Mouse (Mus musculus): Measurements from ENCODE around the gene Spen. TPM values are rescaled to one million over a fixed set of nuclear protein-coding genes. Genes with fewer than 3 reads are reported as not detected.
A peak's percentile ranks its signal among the peaks of the same experiment; 100 is the strongest.

Gene Spen
- polyA plus RNA-seq, 1 experiment: 56.0 TPM

GRCm38 (mm10) chr4:141514179-141514641, 24.2 kb downstream of the Spen start:
- TF ChIP-seq POLR2A (IDR thresholded peaks at IDR 0.05; ENCODE audit: low read depth, low read length) (no peak), CTCF (IDR thresholded peaks at IDR 0.05; ENCODE audit: extremely low read depth, insufficient read length, insufficient replicate concordance, low read depth, low read length) (no peak)
- Histone ChIP-seq H3K4me3 (ENCODE audit: low read depth, low read length) (peak overlapping the region; percentile 21; the same call in 1 of the 2 replicates), H3K36me3 (ENCODE audit: control insufficient read depth, insufficient read depth, low read length) (peaks cover 13% of the 10 kb centered on the region), H3K27me3 (ENCODE audit: control insufficient read depth, insufficient read depth, low read length) (no peaks in the 10 kb centered on the region), H3K27ac (ENCODE audit: insufficient read depth, low read depth, low read length) (peak overlapping the region; percentile 66), H3K4me1 (ENCODE audit: control insufficient read depth, insufficient read depth, insufficient read length, low read length) (peaks cover 16% of the 10 kb centered on the region)
- WGBS: 9% methylated on average over 12 of the region's 12 CpGs

GRCm38 (mm10) chr4:141512145-141512544, 26.3 kb downstream of the Spen start:
- H3K4me3 ChIP-seq (ENCODE audit: low read depth, low read length): no peak overlapping the region
- H3K27me3 ChIP-seq (ENCODE audit: control insufficient read depth, insufficient read depth, low read length): no peaks in the 10 kb centered on the region
- peaks cover 16% of the 10 kb centered on the region for H3K4me1 ChIP-seq (ENCODE audit: control insufficient read depth, insufficient read depth, insufficient read length, low read length)
- peaks cover 12% of the 10 kb centered on the region for H3K36me3 ChIP-seq (ENCODE audit: control insufficient read depth, insufficient read depth, low read length)
- 74% methylated on average over 6 of the region's 6 CpGs for WGBS
- no peak overlapping the region for H3K27ac ChIP-seq (ENCODE audit: insufficient read depth, low read depth, low read length)
- TF ChIP-seq POLR2A (IDR thresholded peaks at IDR 0.05; ENCODE audit: low read depth, low read length) (no peak), CTCF (IDR thresholded peaks at IDR 0.05; ENCODE audit: extremely low read depth, insufficient read length, insufficient replicate concordance, low read depth, low read length) (no peak)

- Histone ChIP-seq H3K27ac (ENCODE audit: insufficient read depth, low read depth, low read length) (no peak overlapping the region), H3K36me3 (ENCODE audit: control insufficient read depth, insufficient read depth, low read length) (0 out of 2 replicates have a peak, but pooled peaks cover 2% of the 10 kb centered on the region), H3K27me3 (ENCODE audit: control insufficient read depth, insufficient read depth, low read length) (no peaks in the 10 kb centered on the region), H3K4me1 (ENCODE audit: control insufficient read depth, insufficient read depth, insufficient read length, low read length) (peaks cover 25% of the 10 kb centered on the region), H3K4me3 (ENCODE audit: low read depth, low read length) (no peak overlapping the region)
- 52% methylated on average over 13 of the region's 13 CpGs for WGBS
- TF ChIP-seq POLR2A (IDR thresholded peaks at IDR 0.05; ENCODE audit: low read depth, low read length): no peak
- TF ChIP-seq CTCF (IDR thresholded peaks at IDR 0.05; ENCODE audit: extremely low read depth, insufficient read length, insufficient replicate concordance, low read depth, low read length): no peak
Measured at GRCm38 (mm10) chr4:141510457-141510856, 27.9 kb downstream of the Spen start.

GRCm38 (mm10) chr4:141506893-141507292, 31.5 kb downstream of the Spen start:
- Histone ChIP-seq H3K36me3 (ENCODE audit: control insufficient read depth, insufficient read depth, low read length) (peaks cover 3% of the 10 kb centered on the region; the same call in 1 of the 2 replicates), H3K27ac (ENCODE audit: insufficient read depth, low read depth, low read length) (peak overlapping the region; percentile 94)
- TF ChIP-seq POLR2A (IDR thresholded peaks at IDR 0.05; ENCODE audit: low read depth, low read length) (no peak), CTCF (IDR thresholded peaks at IDR 0.05; ENCODE audit: extremely low read depth, insufficient read length, insufficient replicate concordance, low read depth, low read length) (peak; percentile 32; the same call in 1 of the 2 replicates)

GRCm38 (mm10) chr4:141506352-141506751, 32.0 kb downstream of the Spen start:
- TF ChIP-seq CTCF (IDR thresholded peaks at IDR 0.05; ENCODE audit: extremely low read depth, insufficient read length, insufficient replicate concordance, low read depth, low read length): no peak
- peak; percentile 51; the same call in 1 of the 2 replicates for TF ChIP-seq POLR2A (IDR thresholded peaks at IDR 0.05; ENCODE audit: low read depth, low read length)
- 3% methylated on average over 10 of the region's 10 CpGs for WGBS
- no peaks in the 10 kb centered on the region for H3K27me3 ChIP-seq (ENCODE audit: control insufficient read depth, insufficient read depth, low read length)

More at GRCm38 (mm10) chr4:141506893-141507292, 31.5 kb downstream of the Spen start:
- Histone ChIP-seq H3K27me3 (ENCODE audit: control insufficient read depth, insufficient read depth, low read length) (no peaks in the 10 kb centered on the region), H3K4me1 (ENCODE audit: control insufficient read depth, insufficient read depth, insufficient read length, low read length) (peaks cover 16% of the 10 kb centered on the region), H3K4me3 (ENCODE audit: low read depth, low read length) (no peak overlapping the region)
- WGBS: 39% methylated on average over 10 of the region's 10 CpGs

GRCm38 (mm10) chr4:141505810-141506209, 32.6 kb downstream of the Spen start:
- Histone ChIP-seq H3K27ac (ENCODE audit: insufficient read depth, low read depth, low read length) (peak overlapping the region; percentile 94), H3K4me3 (ENCODE audit: low read depth, low read length) (peak overlapping the region; percentile 13; the same call in 1 of the 2 replicates), H3K36me3 (ENCODE audit: control insufficient read depth, insufficient read depth, low read length) (peaks cover 3% of the 10 kb centered on the region; the same call in 1 of the 2 replicates), H3K27me3 (ENCODE audit: control insufficient read depth, insufficient read depth, low read length) (no peaks in the 10 kb centered on the region), H3K4me1 (ENCODE audit: control insufficient read depth, insufficient read depth, insufficient read length, low read length) (peaks cover 13% of the 10 kb centered on the region)
- 30% methylated on average over 11 of the region's 11 CpGs for WGBS
- no peak for TF ChIP-seq POLR2A (IDR thresholded peaks at IDR 0.05; ENCODE audit: low read depth, low read length)
- no peak for TF ChIP-seq CTCF (IDR thresholded peaks at IDR 0.05; ENCODE audit: extremely low read depth, insufficient read length, insufficient replicate concordance, low read depth, low read length)

More at GRCm38 (mm10) chr4:141506352-141506751, 32.0 kb downstream of the Spen start:
- peaks cover 3% of the 10 kb centered on the region; the same call in 1 of the 2 replicates for H3K36me3 ChIP-seq (ENCODE audit: control insufficient read depth, insufficient read depth, low read length)
- peak overlapping the region; percentile 94 for H3K27ac ChIP-seq (ENCODE audit: insufficient read depth, low read depth, low read length)
- H3K4me3 ChIP-seq (ENCODE audit: low read depth, low read length): no peak overlapping the region
- H3K4me1 ChIP-seq (ENCODE audit: control insufficient read depth, insufficient read depth, insufficient read length, low read length): peaks cover 16% of the 10 kb centered on the region

GRCm38 (mm10) chr4:141504471-141504870, 33.9 kb downstream of the Spen start:
- Histone ChIP-seq H3K27ac (ENCODE audit: insufficient read depth, low read depth, low read length) (no peak overlapping the region), H3K27me3 (ENCODE audit: control insufficient read depth, insufficient read depth, low read length) (no peaks in the 10 kb centered on the region), H3K36me3 (ENCODE audit: control insufficient read depth, insufficient read depth, low read length) (peaks cover 5% of the 10 kb centered on the region), H3K4me1 (ENCODE audit: control insufficient read depth, insufficient read depth, insufficient read length, low read length) (peaks cover 10% of the 10 kb centered on the region), H3K4me3 (ENCODE audit: low read depth, low read length) (no peak overlapping the region)
- 93% methylated on average over 4 of the region's 4 CpGs for WGBS
- no peak for TF ChIP-seq POLR2A (IDR thresholded peaks at IDR 0.05; ENCODE audit: low read depth, low read length)
- no peak for TF ChIP-seq CTCF (IDR thresholded peaks at IDR 0.05; ENCODE audit: extremely low read depth, insufficient read length, insufficient replicate concordance, low read depth, low read length)
